Mouse (Mus musculus): Measurements from ENCODE around the gene Nceh1.

GRCm38 (mm10) chr3:27191856-27192255, 9.1 kb downstream of the Nceh1 start:
- TF ChIP-seq CTCF (IDR thresholded peaks at IDR 0.05; ENCODE audit: control insufficient read depth, insufficient read depth, insufficient replicate concordance, low read depth, low read length): no peak
- no peak for TF ChIP-seq POLR2A (IDR thresholded peaks at IDR 0.05; ENCODE audit: control insufficient read depth, low read depth, low read length)

All from testis, adult 2 months (tissue).